ENCODE assay signal across 1 mouse cellular context in the genomic region with DNA sequence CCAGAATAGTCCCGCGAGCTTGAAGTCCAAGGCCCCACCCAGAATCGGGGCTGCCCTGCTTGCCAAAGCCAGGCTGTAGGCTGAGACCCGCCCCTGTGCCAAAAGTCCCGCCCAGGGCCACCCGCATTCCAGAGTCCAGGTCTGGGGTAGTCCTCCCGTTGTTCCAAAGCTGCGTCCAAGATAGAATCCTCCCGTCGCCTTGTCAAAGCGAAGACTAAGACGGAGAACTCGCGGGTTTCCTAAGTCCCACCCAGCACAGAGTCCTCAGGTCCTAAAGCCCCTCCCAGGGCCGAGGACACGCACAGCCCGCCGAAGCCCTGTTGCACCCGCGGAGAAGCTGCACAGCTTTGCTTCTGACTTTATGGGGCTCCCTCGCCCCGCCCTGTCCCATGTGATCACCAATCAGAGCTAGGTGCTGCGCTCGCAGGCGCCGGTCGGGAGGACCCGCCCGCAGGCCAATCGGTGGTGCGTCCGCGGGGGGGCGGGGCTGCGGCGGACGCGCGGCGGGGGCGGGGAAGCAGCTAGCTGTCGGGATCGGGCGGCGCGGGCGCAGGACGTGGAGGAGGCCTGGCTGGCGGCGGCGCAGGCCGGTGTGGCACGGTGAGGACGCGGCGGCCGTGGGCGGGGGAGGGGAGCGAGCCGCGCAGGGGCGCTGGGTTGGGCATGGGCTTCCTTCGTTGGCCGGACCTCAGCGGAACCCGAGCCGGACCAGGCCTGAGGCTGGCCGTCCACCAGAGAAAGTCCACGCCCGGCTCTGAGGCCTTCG.
A peak's percentile ranks its signal among the peaks of the same experiment; 100 is the strongest.
TF ChIP-seq lines count a peak whose summit lies in the region.

A gene (plus strand): TSS at position 495 of the 766 bp plus-strand sequence.

TF ChIP-seq in MEL, 35 proteins besides CTCF, POLR2A, EP300 and RAD21 (continued from another document):
- TF ChIP-seq USF2 (IDR thresholded peaks at IDR 0.05; ENCODE audit: borderline replicate concordance in 1 of 2, insufficient read depth in 1 of 2, low read depth in 1 of 2, low read length in 2 of 2) (0 out of 4 replicates have a peak, but pooled peaks of 1 of the 2 experiments have one; percentile 35), MXI1 (IDR thresholded peaks at IDR 0.05; ENCODE audit: low read depth, low read length) (peak; percentile 82), NELFE (IDR thresholded peaks at IDR 0.05; ENCODE audit: low read depth, low read length) (peak; percentile 74), MAZ (IDR thresholded peaks at IDR 0.05; ENCODE audit: low read depth, low read length) (peak; percentile 85), ZMIZ1 (IDR thresholded peaks at IDR 0.05; ENCODE audit: low read depth, low read length) (peak; percentile 21; the same call in 1 of the 2 replicates), NRF1 (IDR thresholded peaks at IDR 0.05; ENCODE audit: insufficient read depth, low read depth, low read length, poor library complexity, severe bottlenecking) (peak; percentile 60; the same call in 1 of the 2 replicates), BHLHE40 (IDR thresholded peaks at IDR 0.05; ENCODE audit: borderline replicate concordance, low read depth, low read length) (no peak), UBTF (IDR thresholded peaks at IDR 0.05; ENCODE audit: borderline replicate concordance, insufficient read depth, low read depth, low read length) (0 out of 2 replicates have a peak, but pooled peaks have one; percentile 86), ZC3H11A (IDR thresholded peaks at IDR 0.05; ENCODE audit: low read depth, low read length) (no peak), CHD1 (IDR thresholded peaks at IDR 0.05; ENCODE audit: low read depth, low read length) (no peak), USF1 (IDR thresholded peaks at IDR 0.05; ENCODE audit: low read depth, low read length) (peak; percentile 85), HCFC1 (IDR thresholded peaks at IDR 0.05; ENCODE audit: low read depth, low read length) (peak; percentile 49), RCOR1 (IDR thresholded peaks at IDR 0.05; ENCODE audit: low read depth, low read length) (no peak)
